Mouse (Mus musculus) heart, adult 2 months (tissue): ENCODE measurements at regions not wholly inside any gene's neighbourhood (a gene's known extent, or its start where the extent isn't known, plus 50 kb on each side); places are given as distances from the start of the nearest gene placed in this dataset.

Experiments
- CTCF ChIP-seq: fragments of 200-600 bp; IDR thresholded peaks from 2 replicates; pipeline ENCODE4 v1.8.1; 2022; ENCODE audit warnings: antibody characterized with exemption, mild to moderate bottlenecking, moderate library complexity
- EP300 ChIP-seq: fragments of 200-500 bp; IDR thresholded peaks from 2 replicates; pipeline ENCODE4 v1.6.1; 2011; ENCODE audit warnings: low read depth, low read length, control low read depth; ENCODE audit not compliant: insufficient read depth
- POLR2A ChIP-seq: fragments of 200-500 bp; IDR thresholded peaks from 2 replicates; pipeline ENCODE4 v1.6.1; 2011; ENCODE audit warnings: mild to moderate bottlenecking, low read depth, low read length, control low read depth; ENCODE audit not compliant: insufficient read depth

DNA sequence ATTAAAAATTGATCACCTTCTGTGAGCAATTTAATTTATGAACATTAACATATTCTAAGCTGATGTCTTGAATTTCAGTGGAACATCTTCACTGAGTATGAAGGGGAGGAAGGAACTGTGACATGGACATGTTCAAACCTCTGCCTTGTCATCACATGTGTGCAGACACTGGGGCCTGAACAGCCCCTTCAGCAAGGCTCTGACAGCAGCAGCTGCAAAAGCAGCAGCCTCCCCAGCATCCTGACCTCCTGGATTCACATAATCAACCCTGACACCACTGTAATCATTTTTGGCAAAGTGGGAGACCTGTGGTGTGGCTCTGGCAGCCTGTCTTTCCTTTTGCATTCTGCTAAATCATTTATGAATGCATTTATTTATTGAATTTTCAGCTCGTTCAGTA lies 52.7 kb upstream of the Nbea start:
- no peak for TF ChIP-seq POLR2A
- no peak for TF ChIP-seq EP300
- TF ChIP-seq CTCF = no peak
